Comparison of ENCODE assay signal across 8 mouse cellular contexts in genomic region chr17:24887291-24888080, GRCm38 (mm10). TPM values are rescaled to one million over a fixed set of nuclear protein-coding genes. Genes with fewer than 3 reads are reported as not detected.
DNase-seq lines count a peak whose midpoint lies in the region; ATAC-seq and TF ChIP-seq lines count a peak whose summit lies in the region.

No protein-coding gene starts in this region.

- H3K4me2 ChIP-seq in hindbrain, embryonic 13.5 days = peak overlapping the region; percentile 87
- peak overlapping the region; percentile 90 for H3K4me2 ChIP-seq in midbrain, embryonic 15.5 days

- H3K36me3 ChIP-seq in testis, adult 2 months (ENCODE audit: control insufficient read depth, insufficient read depth, low read length) = peaks cover 2% of the 10 kb centered on the region
- peaks cover 60% of the 10 kb centered on the region for H3K36me3 ChIP-seq in hindbrain, embryonic 13.5 days
- H3K36me3 ChIP-seq in midbrain, embryonic 15.5 days (replicated peaks) = peaks cover 24% of the 10 kb centered on the region

- TF ChIP-seq POLR2A in testis, adult 2 months (IDR thresholded peaks at IDR 0.05; ENCODE audit: control insufficient read depth, low read depth, low read length) = peak; percentile 46; the same call in 1 of the 2 replicates

- peak overlapping the region; percentile 94 for H3K9ac ChIP-seq in hindbrain, embryonic 13.5 days
- H3K9ac ChIP-seq in midbrain, embryonic 15.5 days = peak overlapping the region; percentile 71

- no peaks in the 10 kb centered on the region for H3K27me3 ChIP-seq in testis, adult 2 months (ENCODE audit: control insufficient read depth, insufficient read depth, low read length)
- no peaks in the 10 kb centered on the region for H3K27me3 ChIP-seq in hindbrain, embryonic 13.5 days
- H3K27me3 ChIP-seq in midbrain, embryonic 15.5 days (replicated peaks) = no peaks in the 10 kb centered on the region

- ATAC-seq in hindbrain, embryonic 13.5 days (ENCODE audit: low FRiP score) = peak; percentile 9
- ATAC-seq in midbrain, embryonic 15.5 days (replicated peaks) = no peak

- no peak for TF ChIP-seq CTCF in testis, adult 2 months (IDR thresholded peaks at IDR 0.05; ENCODE audit: control insufficient read depth, insufficient read depth, insufficient replicate concordance, low read depth, low read length)

- H3K27ac ChIP-seq in testis, adult 2 months (ENCODE audit: control insufficient read depth, insufficient read depth, low read depth, low read length) = peak overlapping the region; percentile 98
- peak overlapping the region; percentile 85; the same call in 1 of the 2 replicates for H3K27ac ChIP-seq in hindbrain, embryonic 13.5 days
- peak overlapping the region; percentile 82 for H3K27ac ChIP-seq in midbrain, embryonic 15.5 days

- 72% methylated on average over 18 of the region's 18 CpGs for WGBS in hindbrain, embryonic 13.5 days
- WGBS in midbrain, embryonic 15.5 days = 68% methylated on average over 18 of the region's 18 CpGs

- DNase-seq in cerebellum, adult 11-12 months = peak; percentile 68
- DNase-seq in cerebellum, postnatal 4 days (ENCODE audit: low spot score in 2 of 2) = no peak
- DNase-seq in testis, postnatal 10 days (ENCODE audit: low spot score) = no peak
- no peak for DNase-seq in frontal cortex, postnatal 14 days (ENCODE audit: low spot score in 2 of 2)
- DNase-seq in spleen, postnatal 14 days (ENCODE audit: low spot score in 2 of 2) = no peak

- peaks cover 13% of the 10 kb centered on the region for H3K4me1 ChIP-seq in testis, adult 2 months (ENCODE audit: control insufficient read depth, insufficient read depth, low read length)
- peaks cover 39% of the 10 kb centered on the region for H3K4me1 ChIP-seq in hindbrain, embryonic 13.5 days (replicated peaks)
- H3K4me1 ChIP-seq in midbrain, embryonic 15.5 days = peaks cover 31% of the 10 kb centered on the region

- peak overlapping the region; percentile 99 for H3K4me3 ChIP-seq in testis, adult 2 months (ENCODE audit: control insufficient read depth, low read depth, low read length)
- H3K4me3 ChIP-seq in hindbrain, embryonic 13.5 days = peak overlapping the region; percentile 92
- peak overlapping the region; percentile 81 for H3K4me3 ChIP-seq in midbrain, embryonic 15.5 days

- H3K9me3 ChIP-seq in hindbrain, embryonic 13.5 days = no peaks in the 10 kb centered on the region
- no peaks in the 10 kb centered on the region for H3K9me3 ChIP-seq in midbrain, embryonic 15.5 days

RNA-seq across cellular contexts. Expression of gene Spsb3, which starts 1.0 kb away (rescaled TPM):
- polyA plus RNA-seq in testis, adult 2 months (2012; rRNA removed) = 161 and 177 TPM in 2 replicates
- 72.8 and 80.0 TPM in 2 replicates for polyA plus RNA-seq in hindbrain, embryonic 13.5 days (2015; fragmentation: Nextera tagmentation; extraction: Ambion mirVana)
- polyA plus RNA-seq in midbrain, embryonic 15.5 days (2015; fragmentation: Nextera tagmentation; extraction: Ambion mirVana) = 94.1 and 97.2 TPM in 2 replicates

RNA-seq across cellular contexts. Expression of gene Nubp2, which starts 1.3 kb away (rescaled TPM):
- 125 and 131 TPM in 2 replicates for polyA plus RNA-seq in testis, adult 2 months (2012; rRNA removed)
- 71.3 and 74.4 TPM in 2 replicates for polyA plus RNA-seq in hindbrain, embryonic 13.5 days (2015; fragmentation: Nextera tagmentation; extraction: Ambion mirVana)
- 61.2 and 65.7 TPM in 2 replicates for polyA plus RNA-seq in midbrain, embryonic 15.5 days (2015; fragmentation: Nextera tagmentation; extraction: Ambion mirVana)

RNA-seq across cellular contexts. Expression of gene Eme2, which starts 7.4 kb away (rescaled TPM):
- 28.0 and 31.2 TPM in 2 replicates for polyA plus RNA-seq in testis, adult 2 months (2012; rRNA removed)
- 31.4 and 31.8 TPM in 2 replicates for polyA plus RNA-seq in hindbrain, embryonic 13.5 days (2015; fragmentation: Nextera tagmentation; extraction: Ambion mirVana)
- polyA plus RNA-seq in midbrain, embryonic 15.5 days (2015; fragmentation: Nextera tagmentation; extraction: Ambion mirVana) = 31.5 and 33.4 TPM in 2 replicates

RNA-seq across cellular contexts. Expression of gene Mrps34, which starts 7.4 kb away (rescaled TPM):
- polyA plus RNA-seq in testis, adult 2 months (2012; rRNA removed) = 45.9 and 56.7 TPM in 2 replicates
- 77.0 and 77.6 TPM in 2 replicates for polyA plus RNA-seq in hindbrain, embryonic 13.5 days (2015; fragmentation: Nextera tagmentation; extraction: Ambion mirVana)
- polyA plus RNA-seq in midbrain, embryonic 15.5 days (2015; fragmentation: Nextera tagmentation; extraction: Ambion mirVana) = 73.1 and 78.9 TPM in 2 replicates

RNA-seq across cellular contexts. Expression of gene Nme3, which starts 8.8 kb away (rescaled TPM):
- polyA plus RNA-seq in testis, adult 2 months (2012; rRNA removed) = 9.3 and 15.5 TPM in 2 replicates
- 78.4 and 82.7 TPM in 2 replicates for polyA plus RNA-seq in hindbrain, embryonic 13.5 days (2015; fragmentation: Nextera tagmentation; extraction: Ambion mirVana)
- 79.7 and 82.3 TPM in 2 replicates for polyA plus RNA-seq in midbrain, embryonic 15.5 days (2015; fragmentation: Nextera tagmentation; extraction: Ambion mirVana)
